Mouse (Mus musculus) frontal cortex, adult 2 months (tissue): ENCODE measurements at regions not wholly inside any gene's neighbourhood (a gene's known extent, or its start where the extent isn't known, plus 50 kb on each side); places are given as distances from the start of the nearest gene placed in this dataset.

Source experiments
- DNase-seq, 2 experiments: peaks; one replicate each; pipeline ENCODE4 v3.0.0; 2022; ENCODE audit warnings: low spot score in 1 of 2; ENCODE audit errors: extremely low spot score in 1 of 2

GRCm38 (mm10) chr16:87234199-87234598 lies 119.8 kb upstream of the N6amt1 start:
- no peak for DNase-seq

DNA sequence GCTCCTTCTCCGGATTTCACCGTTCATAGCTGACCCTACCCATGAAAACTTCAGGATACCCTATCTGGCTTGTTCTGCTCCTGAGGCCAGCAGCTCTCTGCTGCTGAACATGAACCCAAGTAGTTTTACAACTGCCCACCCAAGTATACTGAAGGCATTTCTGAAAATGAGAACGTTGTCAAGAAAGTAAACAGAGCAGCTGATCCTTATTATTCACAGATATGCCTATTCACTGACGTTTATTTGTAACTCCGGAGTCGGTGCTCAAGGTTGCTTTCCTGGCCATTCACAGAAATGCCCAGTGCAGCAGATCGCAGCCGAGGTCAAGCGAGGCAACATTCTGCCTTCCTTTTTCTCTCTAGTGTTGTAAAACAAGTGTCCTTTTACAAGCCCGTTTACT lies 128.4 kb upstream of the N6amt1 start:
- DNase-seq: no peak

DNA sequence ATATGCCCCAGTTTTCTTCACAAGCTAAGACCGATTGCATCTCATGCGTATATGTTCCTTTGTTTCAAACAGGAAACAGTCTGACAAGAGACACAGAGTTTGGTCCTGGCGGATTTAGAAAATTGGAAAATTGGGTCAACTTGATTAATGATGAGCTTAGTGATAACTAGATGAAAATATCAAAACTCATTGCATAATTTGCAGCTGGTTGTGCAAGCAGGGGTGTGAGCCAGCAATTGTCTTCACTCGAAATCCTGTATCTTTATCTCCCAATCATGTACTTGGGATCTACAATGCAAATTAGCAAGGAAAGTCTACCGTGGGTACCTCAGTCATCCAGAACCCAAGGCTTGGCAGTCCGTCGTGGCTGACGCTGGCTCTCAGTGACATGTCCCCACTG lies 128.9 kb upstream of the N6amt1 start:
- no peak for DNase-seq

DNA sequence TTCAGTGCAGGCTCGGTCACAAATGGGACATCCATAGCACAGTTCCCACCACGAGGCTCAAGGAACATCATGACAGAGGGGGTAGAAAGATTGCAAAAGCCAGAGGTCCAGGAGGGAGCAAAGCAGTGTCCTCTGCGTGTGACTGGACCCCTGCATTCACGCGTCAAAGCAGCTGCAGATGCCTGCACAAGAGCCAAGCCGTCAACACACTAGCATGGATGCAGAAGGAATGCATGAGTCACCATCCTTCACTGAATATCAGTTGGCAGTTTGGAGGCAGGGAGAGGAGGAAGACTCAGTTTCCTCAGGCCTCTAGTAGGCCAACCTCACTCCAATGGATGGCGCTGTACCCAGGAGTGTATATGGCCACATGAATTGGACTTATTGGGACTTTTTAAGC lies 130.0 kb upstream of the N6amt1 start:
- DNase-seq: no peak

- no peak for DNase-seq
These were observed 133.4 kb upstream of the N6amt1 start for GRCm38 (mm10) chr16:87220611-87221010.

GRCm38 (mm10) chr16:87220201-87220600 lies 133.8 kb upstream of the N6amt1 start:
- no peak for DNase-seq

- no peak for DNase-seq
These were observed 146.1 kb upstream of the N6amt1 start for GRCm38 (mm10) chr16:87207875-87208274.

DNA sequence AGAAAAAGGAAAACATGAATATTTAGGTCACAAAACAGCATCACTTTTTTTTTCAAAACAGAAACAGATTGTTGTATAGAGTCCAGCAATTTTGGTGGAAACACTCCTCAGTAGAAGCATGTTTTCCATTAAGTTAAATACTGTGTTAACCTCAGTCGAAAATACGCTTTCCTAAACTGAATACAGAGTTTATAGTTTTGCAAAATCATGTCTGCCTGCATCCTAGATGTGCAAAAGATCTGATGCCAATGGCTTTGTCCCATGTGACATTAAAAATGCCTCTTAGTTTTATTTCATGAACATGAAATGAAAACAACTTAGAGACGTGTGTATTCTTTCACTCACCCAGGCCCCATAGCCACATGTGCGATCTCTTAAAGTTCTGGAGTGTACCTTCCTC lies 163.5 kb upstream of the N6amt1 start:
- DNase-seq: no peak

DNA sequence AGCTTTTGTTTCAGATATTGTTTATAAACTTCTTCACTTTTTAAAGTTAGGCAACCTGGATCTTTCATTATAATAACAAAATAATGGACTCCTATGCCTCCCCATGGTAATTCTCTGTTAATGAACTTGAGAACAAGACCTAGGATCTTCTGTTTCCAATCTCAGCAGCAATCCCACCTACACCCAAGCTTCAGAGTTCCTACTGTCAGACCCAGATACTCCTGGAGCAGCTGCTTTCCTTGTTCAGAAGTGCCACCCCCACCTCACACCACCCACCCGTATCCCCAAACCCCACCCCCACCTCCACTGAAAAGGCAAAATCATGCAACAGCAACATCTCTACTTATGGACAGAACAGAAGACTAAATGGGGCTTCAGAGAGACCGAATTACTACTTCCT lies 165.2 kb upstream of the N6amt1 start:
- DNase-seq: peak in 1 of 2 experiments; percentile 13

GRCm38 (mm10) chr16:87172395-87172794 lies 181.6 kb upstream of the N6amt1 start:
- no peak for DNase-seq

- DNase-seq: no peak
These were observed 214.7 kb upstream of the N6amt1 start for GRCm38 (mm10) chr16:87139301-87139700.

DNA sequence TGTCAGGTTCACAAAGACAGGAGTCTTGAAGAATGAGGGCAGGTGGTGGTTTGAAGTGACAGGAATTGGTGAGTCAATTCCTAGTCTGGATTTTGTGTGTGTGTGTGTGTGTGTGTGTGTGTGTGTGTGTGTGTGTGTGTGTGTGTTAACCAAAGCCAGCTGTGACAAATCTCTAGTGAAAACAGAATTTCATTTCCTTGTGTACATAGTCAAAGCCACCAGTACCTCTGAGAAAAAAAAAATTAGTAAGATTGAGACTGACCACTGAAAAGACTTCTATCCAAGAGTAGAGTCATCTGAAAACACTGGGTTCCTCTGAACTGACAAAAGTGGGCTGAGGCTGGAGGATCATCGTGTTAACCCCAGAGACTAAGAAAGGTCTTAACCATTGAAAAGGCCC lies 217.5 kb upstream of the N6amt1 start:
- DNase-seq: no peak

- no peak for DNase-seq
These were observed 219.5 kb upstream of the N6amt1 start for GRCm38 (mm10) chr16:87134452-87134851.

GRCm38 (mm10) chr16:87133874-87134273 lies 220.1 kb upstream of the N6amt1 start:
- DNase-seq: peak in 1 of 2 experiments; percentile 35

- no peak for DNase-seq
These were observed 221.9 kb upstream of the N6amt1 start for GRCm38 (mm10) chr16:87132082-87132481.

DNA sequence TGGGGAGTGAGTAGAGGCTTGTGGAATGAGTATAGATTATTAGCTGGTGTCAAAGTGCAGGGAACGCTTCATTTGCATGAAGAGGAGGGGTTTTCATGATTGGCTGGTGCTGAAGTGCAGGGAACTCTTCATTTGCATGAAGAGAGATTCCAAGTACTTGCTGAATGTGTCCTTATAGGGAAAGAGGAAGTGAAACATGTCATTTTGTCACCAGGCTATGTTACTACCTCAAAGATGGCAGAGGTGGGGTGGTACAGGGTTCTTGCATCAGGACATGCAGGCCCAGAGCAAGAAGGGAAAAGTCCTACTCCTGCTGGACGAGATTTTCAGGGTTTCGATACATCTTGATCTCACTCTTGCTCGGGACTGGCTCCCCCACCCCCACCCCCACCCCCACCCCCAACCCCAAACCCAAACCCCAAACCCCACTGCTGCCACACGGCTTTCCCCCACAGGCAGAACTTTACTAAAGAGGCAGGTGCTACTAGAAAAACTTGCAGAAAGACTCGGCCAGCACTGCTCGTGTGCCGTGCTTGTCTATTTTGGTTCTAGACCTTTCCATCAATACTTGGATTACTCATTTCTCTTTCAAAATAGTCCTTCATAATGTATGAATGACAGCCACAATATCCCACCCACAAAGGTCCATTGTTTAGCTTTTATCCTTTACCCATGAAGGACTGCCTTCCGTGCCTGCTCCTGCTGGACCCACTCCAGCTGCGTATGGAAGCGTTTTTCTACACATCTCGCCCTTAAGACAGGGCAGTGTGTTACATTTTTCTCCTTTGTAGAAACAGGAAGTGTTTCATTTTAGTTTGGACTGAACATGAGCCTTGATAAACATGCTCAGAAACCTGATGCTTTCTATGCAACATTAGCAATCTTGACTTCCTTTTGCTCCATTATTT lies 223.0 kb upstream of the N6amt1 start:
- no peak for DNase-seq

GRCm38 (mm10) chr16:87129021-87129420 lies 225.0 kb upstream of the N6amt1 start:
- peak in 1 of 2 experiments; percentile 23 for DNase-seq

DNA sequence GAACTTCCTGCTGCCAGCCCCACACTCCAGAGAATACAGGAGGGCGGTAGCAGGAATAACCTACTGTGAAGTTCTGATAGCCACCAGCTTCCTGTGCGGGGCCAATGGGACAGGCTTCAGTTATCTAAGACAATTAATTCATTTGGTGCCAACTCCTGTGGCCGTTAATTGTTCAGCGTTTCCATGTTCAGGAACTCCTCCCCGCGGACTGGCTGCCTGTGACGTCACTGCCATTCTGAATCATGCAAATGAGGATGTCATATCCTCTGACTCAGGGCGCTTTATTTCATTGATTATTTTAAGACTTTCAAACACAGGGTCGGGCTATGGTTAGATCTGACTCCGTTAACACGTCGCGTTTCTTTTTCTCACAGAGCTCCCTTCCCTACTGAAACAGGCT lies 225.8 kb upstream of the N6amt1 start:
- peak; percentile 7 to 64 for DNase-seq

- DNase-seq: peak in 1 of 2 experiments; percentile 15
These were observed 229.5 kb upstream of the N6amt1 start for GRCm38 (mm10) chr16:87124519-87124918.

DNA sequence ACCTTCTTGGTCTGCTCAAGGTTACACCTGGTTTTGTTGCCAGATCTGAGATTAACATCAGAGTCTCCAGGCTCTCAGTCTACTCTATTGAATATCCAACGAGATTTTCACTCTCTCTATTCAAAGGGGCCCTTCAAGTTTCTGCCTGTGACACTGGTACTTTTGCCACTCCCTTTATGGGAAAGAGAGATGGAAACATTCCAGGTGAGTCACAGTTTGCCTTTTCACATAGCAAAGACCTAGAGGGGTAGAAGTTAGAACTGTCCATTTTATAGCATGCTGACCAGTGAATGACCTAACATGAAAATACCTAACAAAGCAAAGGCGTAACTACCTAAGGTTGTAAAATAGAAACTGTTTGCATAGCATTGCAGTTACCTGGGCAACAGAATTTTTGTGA lies 250.4 kb upstream of the N6amt1 start:
- no peak for DNase-seq

- no peak for DNase-seq
These were observed 251.9 kb upstream of the N6amt1 start for GRCm38 (mm10) chr16:87102057-87102456.

- no peak for DNase-seq
These were observed 262.0 kb upstream of the N6amt1 start for GRCm38 (mm10) chr16:87092011-87092410.
